Mouse (Mus musculus): ENCODE results near the gene Ica1l.
A peak's percentile ranks its signal among the peaks of the same experiment; 100 is the strongest.
"Not testable (repeated sequence)": the region's sequence is repeated elsewhere in the genome, so short reads cannot be mapped to it uniquely, and the experiment has no call there.

Ica1l gene

DNA sequence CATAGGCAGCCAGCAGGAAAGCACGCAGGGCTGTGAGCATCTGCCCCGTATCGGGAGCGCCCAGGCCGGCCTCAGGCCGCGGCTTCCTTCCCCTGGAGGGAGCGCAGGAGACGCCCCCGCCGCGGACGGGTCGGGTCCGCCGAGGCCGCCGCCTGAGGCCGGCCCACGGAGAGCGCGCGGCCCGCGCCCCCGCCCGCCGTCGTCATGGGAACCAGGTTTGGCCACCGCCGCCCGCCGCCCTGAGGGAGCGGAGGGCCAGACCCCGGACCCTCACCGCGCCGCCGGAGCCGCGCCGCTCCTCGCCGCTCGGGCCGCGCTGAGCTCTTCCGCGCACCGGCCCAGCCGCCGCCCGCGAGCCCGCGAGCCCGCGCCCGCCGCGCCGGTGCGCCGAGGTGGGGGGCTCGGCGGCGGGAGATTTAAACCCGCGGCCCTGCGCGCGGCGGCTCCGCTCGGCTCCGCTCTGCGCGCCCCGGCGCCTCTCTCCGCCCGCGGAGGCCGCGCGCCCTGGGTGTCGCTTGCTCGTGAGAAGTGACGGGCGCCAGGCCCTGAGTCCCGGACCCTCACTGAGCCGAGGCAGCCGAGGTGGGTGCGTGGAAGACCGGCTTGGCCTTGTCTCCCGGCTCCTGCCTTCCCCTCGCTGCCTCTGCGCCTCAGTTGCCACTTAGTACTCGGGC, at the start of gene Ica1l:
Ica1l (minus strand) TSS at position 389 of the 674 bp plus-strand sequence.
- DNase-seq: peak; percentile 78

DNA sequence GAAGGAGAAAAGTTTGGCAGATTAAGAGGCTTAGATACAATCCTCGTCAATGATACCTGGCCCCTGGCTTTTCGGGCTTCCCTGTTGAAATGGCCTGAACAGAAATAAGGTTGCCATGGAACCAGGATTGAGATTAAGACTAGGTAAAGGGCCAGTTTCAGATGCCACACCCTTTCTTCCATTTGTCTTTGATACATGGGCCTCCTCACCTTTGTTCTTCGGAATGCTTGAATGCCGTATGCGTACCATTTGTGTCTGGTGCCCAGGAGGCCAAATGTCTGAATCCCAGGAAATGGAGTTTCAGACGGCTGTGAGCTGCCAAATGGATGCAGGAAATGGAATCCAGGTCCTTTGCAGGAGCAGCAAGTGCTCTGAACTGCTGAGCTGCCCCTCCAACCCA, 33.4 kb upstream of the Ica1l start:
- DNase-seq: no peak

DNA sequence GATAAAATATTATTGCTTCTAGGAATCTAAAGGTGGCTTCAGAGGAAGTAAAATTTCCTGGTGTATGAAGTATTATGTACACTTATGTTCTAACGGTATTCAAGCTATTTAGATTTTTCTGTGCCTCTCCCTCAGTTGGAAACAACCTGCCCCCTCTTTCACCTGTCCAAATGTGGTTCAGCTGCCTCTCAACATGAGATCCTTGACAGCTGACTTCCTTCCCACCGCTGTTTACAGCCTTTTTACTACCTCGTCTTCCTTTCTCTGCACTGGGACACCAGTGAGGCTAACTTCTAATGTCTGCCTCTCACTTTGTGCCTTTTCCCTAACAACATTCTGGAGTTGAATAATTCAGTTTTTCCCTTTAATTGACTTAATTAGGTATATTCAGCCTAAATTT, 32.6 kb upstream of the Ica1l start:
- no peak for DNase-seq

DNA sequence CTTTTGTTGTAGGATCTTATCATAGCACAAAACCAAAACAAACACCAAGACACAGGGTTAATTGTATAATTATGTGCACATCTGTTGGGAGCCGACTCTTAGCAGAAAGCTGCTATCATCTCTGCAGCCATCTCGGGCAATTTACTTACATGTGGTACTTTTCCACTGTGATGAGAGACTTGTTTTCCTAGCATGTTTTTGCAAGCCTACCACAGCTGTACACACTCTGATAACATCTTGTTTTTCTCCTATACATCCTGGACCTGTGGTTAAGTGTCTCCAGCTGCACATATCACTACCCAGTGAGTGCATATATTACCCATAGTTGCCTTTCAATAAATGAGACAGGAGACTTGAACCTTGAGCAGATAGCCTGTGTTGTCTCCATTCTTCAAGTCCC, 32.0 kb upstream of the Ica1l start:
- no peak for DNase-seq

DNA sequence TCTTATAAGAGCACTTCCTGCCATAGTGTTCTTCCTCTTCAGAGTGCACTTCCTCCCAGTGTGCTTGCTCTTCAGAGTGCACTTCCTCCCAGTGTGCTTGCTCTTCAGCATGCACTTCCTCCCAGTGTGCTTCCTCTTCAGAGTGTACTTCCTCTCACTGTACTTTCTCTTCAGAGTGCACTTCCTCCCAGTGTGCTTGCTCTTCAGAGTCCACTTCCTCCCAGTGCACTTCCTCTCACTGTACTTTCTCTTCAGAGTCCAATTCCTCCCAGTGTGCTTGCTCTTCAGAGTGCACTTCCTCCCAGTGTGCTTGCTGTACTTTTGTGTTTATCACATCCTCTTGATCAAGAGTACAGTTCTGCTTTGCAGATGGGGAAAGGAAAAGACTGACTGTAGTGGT, 27.7 kb upstream of the Ica1l start:
- DNase-seq: not testable (repeated sequence)

DNA sequence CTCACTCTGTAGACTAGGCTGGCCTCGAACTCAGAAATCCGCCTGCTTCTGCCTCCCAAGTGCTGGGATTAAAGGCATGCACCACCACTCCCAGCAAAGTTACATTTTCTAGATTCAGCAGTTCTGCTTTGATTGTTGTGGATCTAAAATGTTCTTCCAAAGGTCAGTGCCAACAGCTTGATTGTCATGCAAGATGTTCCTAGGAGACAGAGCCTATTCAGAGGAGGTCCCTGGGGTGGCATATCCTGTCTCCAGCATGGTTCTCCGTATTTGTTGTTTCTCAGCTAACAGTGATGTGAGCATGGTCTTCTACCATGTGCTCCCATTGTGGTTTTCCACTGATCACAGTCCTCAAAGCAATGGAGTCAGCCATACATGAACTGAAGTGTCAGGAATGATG, 13.3 kb upstream of the Ica1l start:
- no peak for DNase-seq

DNA sequence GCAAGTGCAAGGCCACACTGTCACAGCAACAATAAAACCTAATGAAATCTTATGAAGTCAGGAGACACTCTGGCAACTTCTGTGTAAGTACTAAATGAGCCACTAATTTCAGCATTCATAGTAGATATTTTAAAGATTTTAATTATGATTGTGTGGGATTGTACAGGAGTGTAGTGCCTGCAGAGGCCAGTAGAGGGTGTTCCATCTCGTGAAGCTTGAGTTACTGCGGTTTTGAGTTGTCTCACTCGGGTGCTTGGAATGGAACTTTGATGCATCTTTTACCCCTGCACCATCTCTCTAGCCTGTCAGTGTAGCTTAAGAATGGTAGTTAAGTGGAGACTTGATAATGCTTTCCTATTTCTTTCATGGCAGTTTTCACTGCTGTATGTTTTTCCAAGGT, 11.7 kb upstream of the Ica1l start:
- no peak for DNase-seq

DNA sequence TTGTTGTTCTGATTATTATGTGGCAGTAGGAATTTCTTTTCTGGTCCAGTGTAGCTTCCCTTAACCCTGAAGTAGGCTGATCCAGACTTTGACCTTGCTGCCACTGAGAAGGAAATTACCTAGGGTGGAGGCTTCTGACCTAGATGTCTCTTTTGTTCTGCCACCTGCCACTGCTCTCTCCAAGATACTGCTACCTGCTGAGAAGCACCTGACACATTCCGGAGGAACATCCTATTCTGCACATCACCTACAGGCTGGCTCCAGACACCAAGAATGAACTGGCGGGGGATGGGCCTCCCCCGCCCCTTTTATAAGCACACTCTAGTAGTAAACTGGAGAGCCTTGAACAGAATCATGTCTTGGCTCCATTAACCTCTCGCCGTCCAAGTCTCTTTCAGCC, 4.5 kb upstream of the Ica1l start:
- DNase-seq: not testable (repeated sequence)

DNA sequence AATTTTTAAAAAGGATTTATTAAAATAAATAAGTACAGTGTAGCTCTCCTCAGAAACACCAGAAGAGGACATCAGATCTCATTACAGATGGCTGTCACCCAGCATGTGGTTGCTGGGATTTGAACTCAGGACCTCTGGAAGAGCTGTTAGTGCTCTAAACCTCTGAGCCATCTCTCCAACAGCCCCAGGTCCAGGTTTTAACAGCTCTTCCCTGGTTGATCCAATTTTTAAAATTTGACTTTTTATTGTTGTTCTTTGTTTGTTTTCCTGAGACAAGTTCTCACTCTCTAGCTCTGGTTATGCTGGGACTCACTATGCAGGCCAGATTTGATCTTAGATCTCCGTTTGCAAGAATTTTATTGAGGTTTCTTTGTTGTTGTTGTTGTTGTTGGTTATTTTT, 1.6 kb upstream of the Ica1l start:
- DNase-seq: no peak

DNA sequence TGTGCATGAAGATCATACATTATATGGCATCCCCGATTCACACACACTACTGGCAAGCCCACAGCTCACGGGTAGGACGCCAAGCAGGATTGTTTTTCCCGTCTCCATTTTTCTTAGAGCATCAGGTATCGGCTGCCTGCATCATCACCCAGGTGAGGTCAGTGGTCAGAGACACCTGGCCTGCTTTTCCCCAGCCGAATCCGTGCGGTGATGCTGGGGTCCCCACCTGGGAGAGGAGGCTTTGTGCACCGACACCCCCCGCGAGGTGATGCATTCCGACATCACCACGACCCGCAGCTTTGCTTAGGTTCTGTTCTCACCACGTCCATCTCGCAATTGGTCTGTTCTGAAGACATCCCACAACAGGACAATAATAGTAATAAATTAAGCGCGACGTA, 587 bp downstream of the Ica1l start:
- DNase-seq: no peak

DNA sequence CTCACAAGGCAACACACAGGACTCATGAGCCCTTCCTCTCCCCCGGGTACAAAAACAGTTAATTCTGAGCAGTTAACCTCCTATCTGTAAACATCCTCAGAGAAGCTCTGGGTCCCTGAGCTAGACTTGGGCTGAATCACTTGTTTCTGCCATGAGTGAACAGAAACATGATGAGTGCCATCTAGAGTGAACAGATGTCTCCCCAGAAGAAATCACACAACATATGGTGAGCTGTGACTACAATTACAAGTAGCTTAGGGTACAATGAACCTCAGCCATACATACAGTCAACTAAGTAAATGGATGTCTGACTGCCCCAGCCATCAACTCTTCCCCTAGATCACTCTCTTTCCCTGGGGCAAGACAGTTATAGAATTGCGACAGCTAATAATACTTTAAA, 7.9 kb downstream of the Ica1l start:
- no peak for DNase-seq

DNA sequence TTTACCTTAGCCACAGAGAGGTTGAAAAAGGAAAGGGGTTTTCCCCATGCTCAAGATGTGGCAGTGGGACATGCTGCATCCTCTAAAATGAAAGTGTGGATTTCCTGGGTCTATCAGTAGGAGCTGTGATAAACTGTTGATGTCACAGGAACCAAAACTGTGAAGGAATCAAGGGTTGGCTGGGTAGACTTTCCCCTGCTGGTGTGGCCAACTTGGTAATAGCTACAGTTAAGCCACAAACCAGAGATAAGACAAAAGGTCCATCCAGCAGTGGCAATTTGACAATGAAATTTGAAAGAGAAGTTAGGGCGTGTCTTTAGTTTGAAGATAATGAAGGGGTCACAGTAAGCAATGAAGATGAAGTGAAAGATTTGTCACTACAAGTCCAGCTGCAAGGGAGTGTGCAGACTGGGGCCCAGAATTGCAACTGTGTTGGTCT, 25.9 kb downstream of the Ica1l start:
- no peak for DNase-seq

DNA sequence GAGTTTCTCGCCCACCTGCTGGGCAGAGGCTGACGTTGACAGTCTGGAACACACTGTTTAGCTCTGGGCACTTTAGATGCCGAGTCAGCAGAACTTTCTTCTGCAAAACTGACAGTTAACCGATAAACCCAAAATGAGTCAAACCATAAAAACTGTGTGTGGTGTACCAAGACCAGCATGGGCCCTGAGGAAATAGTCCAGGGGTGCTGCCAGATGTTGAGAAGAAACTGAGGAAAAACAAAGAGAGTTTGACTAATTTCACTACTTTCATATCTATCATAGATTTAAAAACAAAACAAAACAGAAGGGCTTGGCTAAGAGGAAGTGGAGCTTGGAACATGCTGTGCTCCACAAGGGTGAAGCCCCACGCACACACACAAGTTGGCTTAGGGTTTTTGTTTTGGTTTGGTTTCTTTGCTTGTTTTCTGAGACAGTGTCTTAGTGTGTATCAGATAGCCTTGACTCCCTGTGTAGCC, 26.8 kb downstream of the Ica1l start:
- DNase-seq: no peak

DNA sequence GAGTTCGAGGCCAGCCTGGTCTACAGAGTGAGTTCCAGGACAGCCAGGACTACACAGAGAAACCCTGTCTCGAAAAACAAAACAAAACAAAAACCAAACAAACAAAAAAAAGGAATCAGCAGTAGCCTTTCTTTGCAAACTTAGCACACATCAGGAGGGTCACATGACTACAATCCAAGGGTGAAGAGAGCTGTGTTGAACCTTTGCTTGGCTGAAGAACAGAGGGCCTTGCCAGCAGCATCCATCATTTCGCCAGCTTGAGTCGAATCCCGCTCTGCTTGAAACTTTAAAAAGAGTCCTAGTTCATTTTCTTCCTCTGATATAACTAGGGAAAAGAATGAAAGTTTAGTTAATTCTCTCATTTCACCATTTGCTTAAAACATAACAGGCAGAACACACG, 27.5 kb downstream of the Ica1l start:
- no peak for DNase-seq

DNA sequence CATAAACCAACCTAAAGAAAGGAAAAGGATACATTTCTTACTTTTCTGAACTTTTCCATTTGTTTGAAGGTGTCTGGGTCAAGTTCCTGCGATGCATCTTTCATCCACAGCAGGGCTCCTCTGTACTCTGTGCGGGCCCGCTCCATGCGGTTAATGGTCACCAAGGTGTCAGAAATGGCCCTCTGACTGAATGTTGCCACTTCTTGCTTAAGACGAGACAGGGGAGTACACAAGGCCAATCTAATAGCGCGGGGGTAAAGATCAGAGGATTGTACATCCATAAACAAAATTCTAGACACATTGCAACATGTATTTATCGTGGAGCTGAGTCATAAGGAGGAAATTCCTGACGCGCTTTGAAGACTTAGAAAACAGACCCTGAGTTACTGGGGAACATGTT, 29.2 kb downstream of the Ica1l start:
- no peak for DNase-seq

DNA sequence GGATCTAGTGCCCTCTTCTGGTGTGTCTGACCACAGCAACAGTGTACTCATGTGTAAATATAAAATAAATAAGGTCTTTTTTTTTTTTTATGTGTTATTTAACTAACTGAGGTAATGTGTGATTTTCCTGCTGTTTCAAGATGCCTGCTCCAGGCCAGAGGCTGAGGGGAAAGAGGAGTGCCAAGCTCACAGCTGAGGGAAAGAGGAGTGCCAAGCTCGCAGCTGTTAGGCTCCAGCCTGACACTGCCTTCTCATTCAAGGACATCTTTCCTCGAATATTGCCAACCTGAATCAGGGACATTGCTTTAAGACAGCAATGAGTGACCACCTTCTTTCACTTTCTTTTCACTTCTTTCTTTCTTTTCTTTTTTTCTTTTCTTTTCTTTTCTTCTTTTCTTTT, 34.2 kb downstream of the Ica1l start:
- DNase-seq: no peak

DNA sequence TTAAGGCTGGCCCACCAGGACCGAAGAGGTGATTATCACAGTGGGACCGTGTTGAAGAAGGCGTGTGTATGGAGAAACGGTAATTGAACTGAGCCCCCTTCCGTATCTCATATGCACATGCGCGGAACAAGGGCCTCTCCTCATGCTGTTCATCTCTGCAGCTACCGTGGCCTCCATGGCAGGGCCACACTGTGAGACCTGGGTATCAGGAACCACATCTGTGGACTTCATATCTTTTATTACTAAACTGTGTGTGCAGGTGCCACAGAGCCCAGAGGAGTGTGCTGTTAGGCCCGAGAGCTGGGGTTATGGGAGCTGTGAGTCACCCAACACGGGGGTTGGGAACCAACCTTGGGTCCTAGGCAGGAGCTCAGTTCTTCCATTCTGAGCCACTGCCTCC, 35.6 kb downstream of the Ica1l start:
- DNase-seq: no peak

DNA sequence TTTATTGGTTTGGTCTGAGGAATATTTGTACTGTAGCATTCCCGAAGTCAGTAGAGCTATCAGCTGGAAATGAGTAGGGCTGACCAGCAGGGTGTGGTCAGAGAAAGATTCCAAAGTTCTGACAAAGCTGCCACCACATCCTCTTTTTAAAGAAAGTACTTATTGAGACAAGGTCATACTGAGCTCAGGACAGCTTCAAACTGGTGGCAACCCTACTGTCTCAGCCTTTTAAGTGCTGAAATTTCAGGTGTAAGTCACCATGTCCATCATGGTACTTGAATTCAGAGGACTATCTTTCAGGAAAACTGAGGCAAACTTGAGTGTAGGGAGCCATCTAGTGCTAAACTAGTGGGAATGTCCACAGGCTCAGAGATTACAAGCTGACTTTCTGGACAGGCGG, 42.7 kb downstream of the Ica1l start:
- DNase-seq: peak; percentile 23

DNA sequence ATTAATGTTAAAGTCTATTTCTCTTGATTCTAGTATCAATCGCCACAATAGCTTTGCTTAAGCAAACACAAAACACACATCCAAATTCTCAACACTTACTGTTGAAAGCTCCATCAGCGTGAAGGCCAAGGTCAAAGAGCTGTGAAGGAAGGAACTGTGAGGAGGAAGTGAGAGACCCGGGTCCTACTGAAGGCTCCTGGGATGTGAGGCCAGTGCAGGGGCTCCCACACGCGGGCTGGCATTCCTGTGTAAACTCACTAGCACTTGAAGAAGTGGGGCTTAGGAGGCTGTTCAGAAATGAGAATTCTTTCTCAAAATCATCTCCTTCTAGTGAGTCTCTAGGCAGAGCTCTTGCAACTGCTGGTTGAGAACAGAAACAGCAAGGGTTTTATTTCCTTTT, 45.6 kb downstream of the Ica1l start:
- no peak for DNase-seq

DNA sequence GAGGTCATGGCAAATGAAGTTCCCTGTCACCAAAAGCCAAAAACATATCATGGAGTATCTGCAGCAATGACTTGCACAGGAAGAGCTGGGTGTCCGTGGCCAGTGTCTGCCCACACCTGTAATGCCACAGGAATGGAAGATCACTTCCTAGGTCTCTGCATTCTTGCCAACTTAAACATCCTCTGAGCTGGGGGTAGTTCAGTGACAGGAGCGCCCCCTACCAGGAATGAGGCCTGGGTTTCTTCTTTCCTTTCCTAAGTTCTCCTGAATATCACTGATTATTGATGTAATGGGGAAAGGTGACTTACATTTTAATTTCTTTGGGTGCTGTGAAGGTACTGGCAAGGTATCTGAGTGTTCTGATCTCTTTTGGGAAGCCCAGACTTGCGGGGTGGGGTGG, 47.3 kb downstream of the Ica1l start:
- no peak for DNase-seq

DNA sequence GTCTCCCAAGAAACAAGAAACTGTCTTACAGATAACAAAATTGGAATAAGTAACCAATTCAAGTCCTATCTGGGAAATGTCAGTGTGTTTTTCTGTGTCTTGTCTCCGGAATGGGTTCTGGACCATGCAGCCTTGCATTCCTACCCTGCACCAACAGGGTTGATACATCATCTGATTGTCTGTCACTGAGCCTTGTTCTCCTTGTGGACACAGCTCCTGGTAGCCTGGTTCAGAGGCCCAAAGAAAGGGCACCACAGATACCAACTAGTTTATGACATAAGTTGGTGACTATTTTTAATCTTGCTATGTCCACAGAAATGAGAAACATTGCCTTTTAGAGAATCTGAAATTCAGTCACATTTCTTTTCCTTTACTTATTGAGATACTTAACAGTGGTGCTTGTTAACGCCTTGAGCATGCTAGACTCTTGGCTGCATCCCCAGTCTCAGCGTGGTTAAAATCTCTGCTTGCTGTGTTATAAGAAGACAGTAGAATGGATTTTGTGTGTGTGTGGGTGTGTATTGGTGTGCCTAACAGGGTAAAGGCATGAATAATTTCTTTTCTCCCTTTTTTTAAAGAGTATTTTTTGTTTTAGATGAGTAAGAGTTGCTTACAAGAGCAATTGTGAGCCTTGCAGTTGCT, 55.5 kb downstream of the Ica1l start:
- DNase-seq: no peak

DNA sequence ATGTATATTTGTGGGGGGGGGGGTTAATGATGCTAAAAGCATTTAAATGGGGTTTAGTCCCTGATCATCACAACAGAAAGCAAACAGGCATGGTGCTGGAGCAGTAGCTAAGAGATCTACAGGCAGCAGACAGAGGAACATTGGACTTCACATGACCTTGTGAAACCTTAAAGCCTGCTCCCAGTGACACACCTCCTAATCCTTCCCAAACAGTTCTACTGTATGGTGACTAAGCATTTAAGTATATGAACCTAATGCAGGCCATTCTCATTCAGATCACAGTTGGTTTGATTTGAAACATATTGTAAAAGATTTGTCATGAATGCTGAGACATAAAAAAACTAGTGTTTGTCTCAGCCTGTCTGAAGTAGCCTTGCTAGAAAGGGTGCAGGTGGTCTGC, 56.4 kb downstream of the Ica1l start:
- DNase-seq: no peak

DNA sequence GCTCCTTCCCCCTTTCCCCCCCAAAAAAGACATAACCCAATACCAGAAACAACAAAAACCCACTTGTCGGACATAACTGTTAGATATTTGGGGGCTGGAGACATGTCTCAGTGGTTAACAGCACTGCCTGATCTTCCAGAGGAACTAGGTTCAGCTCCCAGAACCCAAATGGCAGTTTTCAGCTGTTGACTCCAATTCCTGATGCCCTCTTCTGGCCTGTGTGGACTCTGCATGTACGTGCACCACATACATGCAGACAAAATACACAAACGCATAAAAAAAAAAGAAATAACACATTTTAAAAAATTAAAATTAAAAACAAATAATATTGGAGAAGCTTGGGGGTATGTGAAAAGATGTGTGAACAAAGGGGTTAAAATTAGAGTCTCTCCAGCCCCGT, 75.7 kb downstream of the Ica1l start:
- peak; percentile 35 for DNase-seq

DNA sequence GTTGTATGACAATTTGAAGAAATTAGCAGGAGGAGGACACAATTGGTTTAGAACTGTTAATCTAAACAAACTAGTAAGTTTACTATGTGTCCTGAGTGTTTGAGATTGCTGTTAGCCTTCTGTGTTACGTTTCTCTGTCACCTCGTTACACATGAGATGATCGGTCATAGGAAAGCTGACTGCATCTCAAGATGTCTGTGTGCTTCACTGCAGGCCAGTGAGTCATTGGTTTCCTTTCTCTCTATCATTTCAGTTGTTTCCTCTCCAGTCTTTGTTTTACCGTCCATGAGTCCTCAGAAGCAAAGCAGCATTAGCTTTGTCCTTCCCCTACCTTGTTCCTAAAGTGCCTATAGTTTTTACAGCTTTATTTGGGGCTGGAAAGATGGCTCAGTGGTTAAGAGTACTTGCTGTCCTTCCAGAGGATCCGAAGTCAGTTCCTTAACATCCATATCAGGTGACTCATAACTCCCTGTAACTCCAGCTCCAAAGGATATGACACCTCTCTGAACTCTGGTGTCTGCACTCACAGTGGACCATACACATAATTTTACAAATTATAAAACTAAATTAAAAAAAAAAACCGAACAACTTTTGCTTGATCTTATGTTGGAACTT, 76.7 kb downstream of the Ica1l start:
- DNase-seq: no peak

DNA sequence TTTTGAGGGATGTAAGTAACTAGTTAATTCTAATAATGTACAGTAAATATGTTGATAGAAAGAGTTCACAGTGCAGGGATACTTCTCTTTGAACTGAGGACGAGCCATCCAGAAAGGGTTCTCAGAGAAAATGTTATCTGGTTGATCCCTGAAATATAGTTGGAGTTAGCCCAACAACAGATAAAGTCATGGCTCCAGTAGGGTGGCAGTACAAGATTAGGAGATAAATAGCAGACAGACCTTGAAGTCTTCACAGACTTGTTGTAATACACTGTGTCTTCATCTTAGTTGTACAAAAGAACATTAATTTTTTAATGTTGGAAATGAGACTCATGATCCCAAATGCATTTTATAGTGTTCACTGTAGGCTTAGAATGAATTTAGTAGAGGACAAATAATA, 83.0 kb downstream of the Ica1l start:
- no peak for DNase-seq

Data from embryo, embryonic 11 days (tissue).